Mouse (Mus musculus) embryonic stem cell, embryonic (primary cell): ENCODE data around the gene Itgb5.

Experiments
- CTCF ChIA-PET, 4 experiments: fragments of 300-600 bp in 2 of 4; fragments of 350-600 bp in 2 of 4; sonication (Branson Sonifier 250); formaldehyde crosslinking; loops; one replicate each; lab custom pipeline; 2022; ENCODE audit warnings: inconsistent platforms in 2 of 4; lab: Charles Lee
- POLR2A ChIA-PET, 4 experiments: fragments of 300-600 bp in 2 of 4; fragments of 350-600 bp in 2 of 4; sonication (Branson Sonifier 250); formaldehyde crosslinking; loops; one replicate each; lab custom pipeline; 2022; ENCODE audit warnings: antibody characterized with exemption in 4 of 4, inconsistent platforms in 1 of 4; lab: Charles Lee

The Itgb5 gene

DNA sequence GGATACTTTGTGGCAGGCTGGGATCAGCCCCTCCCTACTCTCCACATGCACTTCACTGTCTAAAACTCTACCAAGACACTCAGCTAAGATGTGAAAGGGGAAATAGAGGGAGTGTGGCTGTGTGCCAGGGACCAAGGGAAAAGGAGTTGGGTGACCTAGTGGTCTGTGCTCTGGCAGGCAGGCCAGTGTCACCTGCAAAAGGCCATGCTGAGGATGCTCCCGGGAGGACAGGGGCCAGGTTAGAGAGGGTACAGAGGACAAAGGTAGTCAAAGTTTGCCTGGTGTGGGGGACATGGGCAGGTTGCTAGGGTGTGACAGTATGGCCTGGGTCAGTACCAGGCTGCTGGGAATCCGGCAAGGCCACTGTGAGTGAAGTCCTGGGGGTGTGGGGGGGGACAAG is 29.3 kb downstream of the Itgb5 start:
- POLR2A ChIA-PET: interaction anchor here in 1 of 4 experiments (0.7 to 1.6 kb wide), 3 partner anchors 12 to 18 kb away, joined by 3 to 5 read pairs (median 3); no protein-coding TSS in a partner anchor
- CTCF ChIA-PET: interaction anchor here in 2 of 4 experiments (1.0 to 1.2 kb wide), 2 partner anchors 38 to 92 kb away, joined by 3 to 5 read pairs; no protein-coding TSS in a partner anchor

DNA sequence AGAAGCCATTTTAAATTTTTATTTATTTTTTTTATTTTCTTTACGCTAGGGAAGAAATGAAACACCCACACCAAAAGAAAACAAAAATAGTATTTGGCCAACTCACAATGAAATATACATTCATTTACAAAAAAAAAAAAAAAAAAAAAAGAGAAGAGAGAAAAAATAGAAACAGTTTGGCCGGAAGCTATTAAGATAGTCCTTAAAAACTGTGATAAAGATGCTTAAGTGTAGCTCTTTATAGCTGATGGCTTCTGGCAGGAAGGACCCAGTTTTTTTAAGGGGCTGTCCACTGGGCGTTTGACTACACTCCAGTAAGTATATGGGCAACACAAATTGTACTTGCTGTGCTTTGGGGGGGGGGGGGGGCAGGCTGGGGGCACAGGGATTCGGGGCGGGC is 29.9 kb downstream of the Itgb5 start:
- CTCF ChIA-PET: interaction anchor here (0.6 to 1.3 kb wide), 6 partner anchors 18 to 92 kb away, joined by 3 to 6 read pairs (median 4); no protein-coding TSS in a partner anchor

DNA sequence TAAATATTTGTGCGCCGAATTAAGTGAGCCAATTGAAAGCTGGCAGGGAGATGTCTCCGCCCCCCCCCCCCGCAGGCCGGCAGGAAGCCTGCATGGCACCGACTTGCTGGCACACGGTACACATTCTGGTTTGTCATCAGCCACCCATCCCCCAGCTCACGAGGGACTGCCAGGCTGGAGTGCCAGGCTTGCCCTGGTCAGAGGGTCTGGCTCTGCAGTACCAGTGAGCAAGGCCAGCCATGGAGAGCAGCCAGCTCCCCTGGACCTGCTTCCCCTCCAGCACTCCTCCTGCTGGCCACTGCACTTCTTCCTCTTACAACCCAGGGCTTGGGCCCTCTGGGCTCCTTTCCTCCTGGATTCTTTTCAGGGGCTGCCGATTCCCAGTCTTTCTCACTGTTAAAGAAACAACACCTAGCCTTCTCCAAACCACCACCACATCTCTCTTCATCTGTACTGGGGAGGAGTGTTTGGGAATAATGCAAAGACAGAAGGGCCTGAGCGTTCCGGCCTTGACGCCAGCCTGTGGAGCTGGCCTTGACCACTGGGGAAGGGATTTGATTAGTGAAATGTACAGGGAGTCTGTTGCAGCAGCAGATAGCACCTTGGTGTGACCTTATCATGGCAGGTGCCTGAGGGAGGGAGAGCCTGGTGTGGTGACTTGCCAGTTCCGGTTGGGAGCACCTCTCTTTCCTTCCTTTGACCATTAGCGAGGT is 30.7 kb downstream of the Itgb5 start:
- ChIA-PET POLR2A (interaction anchor here in 3 of 4 experiments (0.5 to 3.5 kb wide), 10 partner anchors 11 to 1216 kb away, joined by 3 to 13 read pairs (median 4); no protein-coding TSS in a partner anchor), CTCF (interaction anchor here (0.6 to 1.3 kb wide), 8 partner anchors 11 to 91 kb away, joined by 3 to 6 read pairs (median 4); no protein-coding TSS in a partner anchor)

More for the DNA sequence above, 29.9 kb downstream of the Itgb5 start:
- POLR2A ChIA-PET: interaction anchor here in 3 of 4 experiments (0.5 to 3.5 kb wide), 11 partner anchors 12 to 1215 kb away, joined by 3 to 13 read pairs (median 3); no protein-coding TSS in a partner anchor

DNA sequence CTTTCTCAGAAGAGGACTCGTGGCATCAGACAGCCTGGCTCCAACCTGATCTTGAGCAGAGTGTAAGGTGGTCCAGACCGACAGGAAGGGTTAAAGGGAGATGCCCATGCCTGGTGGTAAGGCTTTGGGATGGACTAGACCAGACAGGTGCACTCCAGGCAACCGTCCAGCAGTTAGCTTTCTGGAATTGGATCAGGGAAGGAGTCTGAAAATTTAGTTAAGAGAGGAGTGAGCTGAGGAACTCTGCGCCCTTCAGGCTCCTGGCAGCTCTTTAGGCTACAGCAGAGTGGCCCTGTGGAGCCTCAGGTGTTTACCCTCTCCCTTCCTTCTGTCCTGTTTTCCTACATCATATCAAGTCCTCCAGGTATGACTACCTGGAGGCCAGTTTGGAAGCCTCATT is 32.9 kb downstream of the Itgb5 start:
- CTCF ChIA-PET: interaction anchor here in 1 of 4 experiments (0.5 kb wide), 1 partner anchor 273 kb away, joined by 3 read pairs; no protein-coding TSS in a partner anchor
- POLR2A ChIA-PET: interaction anchor here in 1 of 4 experiments (3.5 kb wide), 1 partner anchor 19 kb away, joined by 13 read pairs; no protein-coding TSS in a partner anchor

DNA sequence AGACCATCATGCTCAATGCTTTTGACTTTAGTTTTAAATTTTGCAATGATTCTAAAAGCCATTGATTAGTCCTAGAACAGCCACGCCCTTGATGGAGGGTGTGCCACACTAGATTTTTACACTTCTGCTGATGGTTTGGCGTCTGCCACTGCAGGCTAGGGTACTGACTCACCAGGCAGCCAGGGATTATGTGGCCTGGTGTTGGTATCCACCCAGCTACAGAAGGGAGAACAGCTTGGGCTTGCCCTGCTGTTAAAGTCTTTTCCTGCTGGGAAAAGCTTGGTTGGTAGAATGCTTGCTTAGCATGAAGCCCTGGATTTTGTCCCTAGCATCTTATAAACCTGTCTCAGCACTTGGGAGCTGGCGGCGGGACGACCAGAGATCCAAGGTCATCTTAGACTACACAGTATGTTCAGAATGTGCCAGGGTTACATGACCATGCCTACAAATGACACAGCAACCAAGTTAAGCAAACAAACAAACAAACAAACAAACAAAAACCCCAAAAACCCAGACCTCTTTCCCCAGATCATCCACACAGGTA is 33.8 kb downstream of the Itgb5 start:
- ChIA-PET CTCF (no interaction called here), POLR2A (interaction anchor here in 1 of 4 experiments (0.6 kb wide), 1 partner anchor 36 kb away, joined by 4 read pairs; no protein-coding TSS in a partner anchor)

DNA sequence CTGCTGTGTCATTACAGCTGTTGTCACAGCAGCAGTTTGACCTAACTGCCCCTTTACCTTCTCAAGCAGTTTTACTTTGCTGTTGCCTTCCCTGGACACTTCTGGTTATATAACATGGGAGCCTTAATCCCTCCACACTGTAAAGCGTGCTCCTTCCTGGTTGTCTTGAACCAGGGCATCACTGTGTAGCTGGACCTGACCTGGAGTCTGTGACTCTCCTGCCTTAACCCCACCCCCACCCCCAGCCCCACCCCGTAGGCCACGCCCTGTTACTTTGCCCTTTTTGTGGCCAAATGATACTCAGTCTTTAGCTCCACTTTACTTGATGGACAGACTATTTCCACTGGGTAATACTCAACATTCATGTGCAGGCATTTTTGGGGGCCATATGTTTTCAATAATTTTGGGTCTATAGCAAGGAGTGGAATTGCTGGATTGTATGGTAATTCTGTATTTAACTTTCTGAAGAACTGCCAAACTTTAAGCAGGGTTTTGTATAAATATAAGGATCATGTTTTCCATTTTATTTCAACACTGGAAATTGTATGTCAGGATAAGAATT is 40.8 kb downstream of the Itgb5 start:
- CTCF ChIA-PET: no interaction called here
- POLR2A ChIA-PET: interaction anchor here in 2 of 4 experiments (1.0 to 1.5 kb wide), 4 partner anchors 10 to 17 kb away, joined by 3 to 4 read pairs (median 4); no protein-coding TSS in a partner anchor

DNA sequence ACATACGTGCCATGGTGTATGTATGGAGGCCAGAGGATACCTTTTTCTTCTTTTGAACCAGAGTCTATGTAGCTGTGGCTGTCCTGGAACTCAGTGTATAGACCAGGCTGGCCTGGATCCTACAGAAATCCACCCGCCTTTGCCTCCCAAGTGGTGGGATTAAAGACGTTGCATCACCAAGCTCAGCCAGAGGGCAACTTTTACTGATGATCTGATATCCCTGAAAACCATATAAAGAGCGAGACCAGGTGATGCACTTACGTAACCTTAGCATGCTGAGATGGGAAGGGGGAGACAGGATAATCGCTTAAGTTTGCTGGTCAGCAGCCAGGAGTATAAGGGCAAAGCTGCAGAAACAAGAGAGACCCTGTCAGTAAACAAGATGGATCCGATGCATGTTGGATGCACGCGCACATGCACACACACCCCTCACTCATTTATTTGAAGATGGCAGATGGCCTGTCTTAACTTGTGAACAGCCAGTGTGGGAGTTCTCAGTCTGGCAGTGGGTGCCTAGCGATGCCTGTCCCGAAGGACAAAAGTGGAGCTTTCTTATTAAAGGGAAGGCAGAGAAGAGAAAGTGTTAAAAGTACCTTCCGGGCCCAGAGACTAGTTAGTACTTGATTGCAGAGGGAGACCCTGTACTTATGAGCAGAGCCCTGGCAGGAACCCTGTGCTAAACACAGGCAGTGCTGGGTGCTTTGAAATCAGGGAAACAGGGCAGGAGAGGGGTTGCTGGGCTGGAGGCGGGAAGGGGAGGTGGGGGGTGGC is 41.7 kb downstream of the Itgb5 start:
- CTCF ChIA-PET: interaction anchor here in 3 of 4 experiments (0.6 to 1.0 kb wide), 4 partner anchors 10 to 171 kb away, joined by 3 to 7 read pairs (median 4); no protein-coding TSS in a partner anchor
- POLR2A ChIA-PET: interaction anchor here in 3 of 4 experiments (0.6 to 2.1 kb wide), 12 partner anchors 11 to 81 kb away, joined by 3 to 7 read pairs (median 4); no protein-coding TSS in a partner anchor

DNA sequence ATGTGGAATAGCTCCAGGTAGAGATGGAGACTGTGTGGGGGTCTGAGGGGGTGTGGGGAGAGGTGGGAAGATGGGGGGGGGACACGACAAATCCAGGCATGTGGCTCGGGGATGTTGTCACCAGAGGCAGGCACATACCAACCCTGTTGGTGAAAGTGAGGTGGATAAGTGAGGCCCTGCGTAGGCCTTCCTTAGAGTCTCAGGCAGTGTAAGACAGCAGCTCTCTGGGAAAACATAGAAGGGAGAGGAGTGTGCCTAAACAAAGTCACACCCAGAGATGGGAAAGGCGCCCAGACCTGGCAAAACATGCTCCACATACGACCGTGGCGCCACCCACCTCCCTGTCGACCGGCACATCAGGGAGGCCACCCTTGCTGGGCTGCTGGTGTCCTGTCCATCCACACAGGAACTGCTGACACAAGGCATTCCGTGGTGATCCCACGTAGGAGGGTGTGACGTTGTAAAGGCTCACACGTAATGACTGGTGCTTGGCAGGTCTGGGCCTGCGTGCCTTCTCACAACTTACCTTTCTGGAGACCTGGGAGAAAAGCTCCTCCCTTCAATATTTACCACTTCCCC is 42.5 kb downstream of the Itgb5 start:
- ChIA-PET POLR2A (interaction anchor here in 2 of 4 experiments (0.7 to 2.1 kb wide), 10 partner anchors 10 to 542 kb away, joined by 3 to 7 read pairs (median 4); no protein-coding TSS in a partner anchor), CTCF (interaction anchor here in 2 of 4 experiments (0.7 to 1.0 kb wide), 2 partner anchors 51 to 172 kb away, joined by 3 to 4 read pairs; no protein-coding TSS in a partner anchor)

DNA sequence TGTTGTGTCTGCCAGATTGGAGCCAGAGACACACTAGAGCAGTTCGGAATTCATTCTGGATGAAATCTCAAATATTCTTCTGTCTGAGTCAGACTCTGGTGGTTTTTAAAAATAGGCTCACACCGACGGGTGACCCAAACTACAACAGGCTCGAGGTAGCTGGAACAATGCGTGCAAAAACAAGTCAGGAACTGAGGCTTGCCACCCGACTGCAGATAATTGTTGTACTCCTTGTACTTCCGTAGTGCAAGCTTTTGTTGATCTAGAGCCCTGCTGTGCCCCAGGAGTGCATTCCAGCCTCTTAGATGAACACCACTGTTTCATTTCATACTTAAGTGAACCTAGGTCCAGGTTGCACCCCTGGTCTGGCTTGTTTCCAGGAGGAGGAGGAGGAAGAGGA is 43.8 kb downstream of the Itgb5 start:
- ChIA-PET POLR2A (interaction anchor here in 2 of 4 experiments (0.8 to 1.4 kb wide), 3 partner anchors 13 to 233 kb away, joined by 3 to 6 read pairs (median 4); no protein-coding TSS in a partner anchor), CTCF (interaction anchor here in 1 of 4 experiments (1.4 kb wide), 1 partner anchor 53 kb away, joined by 3 read pairs; no protein-coding TSS in a partner anchor)

DNA sequence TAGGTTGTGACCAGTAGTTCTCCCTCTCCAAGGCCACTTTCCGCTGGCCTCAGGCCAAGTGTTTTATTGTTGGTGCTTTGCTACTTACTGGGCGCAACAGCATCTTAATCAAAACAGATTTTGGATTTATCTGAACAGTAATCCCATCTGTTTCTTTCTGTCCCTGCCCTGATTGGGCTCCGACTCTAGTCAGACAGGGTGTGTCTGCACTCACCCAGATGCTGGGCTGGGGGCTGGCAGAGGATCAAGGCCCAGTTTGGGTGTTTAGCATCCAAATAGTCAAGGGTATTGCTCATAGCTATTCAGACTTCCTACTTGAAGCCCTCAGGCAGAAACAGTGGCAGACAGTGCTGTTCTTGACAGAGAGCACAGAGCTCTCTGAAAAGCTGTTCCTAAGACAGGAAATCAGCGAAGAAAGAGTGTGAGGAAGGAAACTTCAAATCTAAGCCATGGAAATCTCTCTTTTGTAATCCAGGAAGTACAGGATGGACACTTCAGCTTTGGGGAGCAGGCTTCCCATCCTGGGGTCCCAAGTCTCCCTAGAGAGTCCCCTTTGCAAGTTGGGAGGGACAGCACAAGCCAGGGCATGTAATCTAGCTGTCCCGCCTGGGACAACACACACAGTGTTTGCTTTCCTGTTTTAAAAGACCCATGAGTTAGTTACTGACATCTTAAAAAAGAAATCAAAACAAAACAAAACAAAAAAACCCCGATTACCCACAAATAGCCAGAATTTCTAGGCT is 48.7 kb downstream of the Itgb5 start:
- POLR2A ChIA-PET: interaction anchor here in 3 of 4 experiments (0.6 to 2.0 kb wide), 14 partner anchors 9 to 101 kb away, joined by 3 to 6 read pairs (median 3); partner anchors contain the start of gene Itgb5 (in 1 of the 3)
- CTCF ChIA-PET: interaction anchor here in 3 of 4 experiments (0.7 to 1.1 kb wide), 3 partner anchors 19 to 456 kb away, joined by 3 to 4 read pairs (median 3); no protein-coding TSS in a partner anchor

DNA sequence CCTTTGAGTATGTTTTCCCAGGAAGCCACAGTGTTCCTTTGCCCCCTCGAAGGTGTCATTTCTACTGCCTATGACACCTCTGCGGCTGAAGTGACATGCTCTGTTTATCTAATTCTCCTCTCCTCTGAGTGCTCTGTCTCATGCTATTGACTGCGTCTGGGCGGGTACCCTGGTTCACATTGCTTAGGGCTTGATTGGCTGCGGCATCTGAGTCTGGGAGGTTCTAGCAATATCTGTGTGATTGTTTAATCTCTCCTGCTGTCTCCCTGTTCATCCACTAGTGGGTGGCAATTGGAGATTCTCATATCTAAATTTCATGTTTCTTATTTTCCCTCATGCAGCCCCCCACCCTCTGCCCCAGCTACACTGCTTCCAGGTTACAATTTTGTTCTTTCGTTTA is 49.6 kb downstream of the Itgb5 start:
- POLR2A ChIA-PET: interaction anchor here in 3 of 4 experiments (0.5 to 1.3 kb wide), 4 partner anchors 46 to 98 kb away, joined by 3 to 4 read pairs (median 3); no protein-coding TSS in a partner anchor
- CTCF ChIA-PET: interaction anchor here in 1 of 4 experiments (0.6 kb wide), 1 partner anchor 19 kb away, joined by 5 read pairs; no protein-coding TSS in a partner anchor

DNA sequence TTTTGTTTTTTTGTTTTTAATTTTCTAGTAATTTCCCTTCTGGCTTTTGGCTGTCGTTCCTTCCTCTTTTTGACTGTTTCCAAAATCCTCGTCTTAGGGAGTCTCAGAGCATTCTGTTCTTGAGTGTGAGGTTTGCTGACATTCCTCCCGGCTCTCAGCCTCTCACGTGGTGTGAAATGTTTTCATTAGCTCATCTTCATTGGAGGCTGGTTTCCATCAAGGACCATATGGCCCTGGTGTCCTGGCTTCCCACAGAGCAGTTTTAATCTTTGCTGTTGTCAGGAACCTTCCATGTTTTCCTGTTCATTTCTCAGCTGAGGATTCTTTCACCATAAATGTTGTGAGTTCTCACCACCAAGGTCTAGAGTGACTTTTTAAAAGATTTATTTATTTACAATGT is 50.1 kb downstream of the Itgb5 start:
- POLR2A ChIA-PET: interaction anchor here in 1 of 4 experiments (0.5 kb wide), 1 partner anchor 59 kb away, joined by 3 read pairs; no protein-coding TSS in a partner anchor
- CTCF ChIA-PET: interaction anchor here in 1 of 4 experiments (0.6 kb wide), 1 partner anchor 415 kb away, joined by 3 read pairs; no protein-coding TSS in a partner anchor

DNA sequence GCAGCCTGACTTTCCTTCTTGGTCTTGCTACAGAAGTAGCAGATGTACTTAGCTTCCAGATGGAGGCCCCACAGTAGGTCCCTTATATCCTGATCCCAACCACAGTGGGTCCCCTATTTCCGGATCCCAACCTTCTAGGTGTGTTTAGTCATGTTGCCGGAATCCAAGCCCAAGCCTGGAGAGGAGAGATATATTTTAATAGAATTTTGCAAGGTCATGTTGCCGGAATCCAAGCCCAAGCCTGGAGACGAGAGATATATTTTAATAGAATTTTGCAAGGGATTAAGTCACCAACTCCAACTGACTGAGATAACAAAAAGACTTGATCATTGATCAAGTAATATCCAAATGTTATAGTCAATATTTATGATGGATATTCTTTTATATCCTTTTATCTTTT is 51.3 kb downstream of the Itgb5 start:
- POLR2A ChIA-PET: interaction anchor here in 1 of 4 experiments (2.1 kb wide), 1 partner anchor 9 kb away, joined by 7 read pairs; no protein-coding TSS in a partner anchor
- CTCF ChIA-PET: no interaction called here

DNA sequence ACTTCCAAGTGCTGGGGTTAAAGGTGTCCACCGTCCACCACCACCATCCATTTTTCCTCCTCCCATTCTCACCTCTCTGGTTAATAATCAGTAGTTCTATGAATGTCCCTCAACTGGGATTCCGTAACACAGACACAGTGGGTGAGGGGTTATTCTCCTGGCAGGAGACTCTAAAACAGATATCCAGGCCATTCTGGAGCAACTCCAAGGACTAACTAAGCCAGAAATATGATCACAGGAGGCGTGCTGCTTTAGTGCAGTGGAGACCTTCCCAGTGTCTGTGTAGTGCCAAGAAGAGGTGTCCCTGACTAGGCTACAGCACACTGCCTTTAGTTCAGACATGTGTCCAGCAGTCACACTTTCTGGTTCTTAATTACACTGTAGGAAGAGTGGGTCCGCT is 53.1 kb downstream of the Itgb5 start:
- POLR2A ChIA-PET: interaction anchor here in 3 of 4 experiments (0.6 to 2.1 kb wide), 7 partner anchors 10 to 1702 kb away, joined by 3 to 7 read pairs (median 4); no protein-coding TSS in a partner anchor
- CTCF ChIA-PET: interaction anchor here in 2 of 4 experiments (0.6 to 0.8 kb wide), 3 partner anchors 322 to 564 kb away, joined by 3 read pairs; no protein-coding TSS in a partner anchor

DNA sequence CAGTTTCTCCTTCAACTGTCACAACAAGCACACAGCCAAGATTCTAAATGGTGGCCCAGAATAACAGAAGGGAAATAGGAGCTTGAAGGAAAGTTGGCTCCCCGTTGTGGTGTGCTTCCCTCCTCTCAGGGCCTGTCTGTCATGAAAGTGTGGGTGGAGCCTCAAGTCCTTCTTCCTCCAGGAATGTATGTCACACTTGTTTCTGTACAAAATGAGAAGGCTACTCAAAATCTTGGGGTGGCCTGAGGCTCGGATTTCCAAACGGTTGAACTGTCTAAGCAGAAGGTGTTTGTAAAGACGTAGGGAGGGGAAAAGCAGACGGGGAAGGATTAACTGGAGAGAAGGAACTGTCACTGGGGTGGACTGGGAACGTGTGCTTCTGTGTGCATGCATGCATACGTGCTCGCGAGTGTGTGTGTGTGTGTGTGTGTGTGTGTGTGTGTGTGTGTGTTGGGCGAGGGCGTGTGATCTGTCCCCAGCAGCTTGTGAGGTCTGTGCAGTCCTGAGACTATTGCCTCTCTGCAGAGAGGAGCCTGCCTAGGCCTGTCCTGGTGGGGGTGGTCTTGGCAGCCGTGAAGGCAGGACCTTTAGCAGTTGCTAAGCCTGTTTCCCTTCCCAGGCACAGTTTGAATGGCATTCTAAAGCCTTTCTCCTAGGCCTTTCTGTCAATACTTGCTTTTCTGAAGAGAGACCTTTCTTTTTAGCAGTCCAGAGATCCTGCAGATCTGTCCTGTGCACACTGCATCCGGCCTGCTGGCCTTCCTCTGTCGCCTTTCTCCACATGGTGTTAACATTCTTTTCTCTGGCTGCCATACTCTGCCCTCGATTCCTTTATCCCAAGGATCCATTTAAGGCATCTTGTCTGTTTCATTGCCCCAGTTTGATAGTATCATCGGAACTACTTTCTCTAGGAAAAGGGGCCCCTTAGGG is 53.8 kb downstream of the Itgb5 start:
- CTCF ChIA-PET: interaction anchor here in 1 of 4 experiments (0.7 kb wide), 1 partner anchor 564 kb away, joined by 3 read pairs; no protein-coding TSS in a partner anchor
- POLR2A ChIA-PET: interaction anchor here in 3 of 4 experiments (0.6 to 2.1 kb wide), 9 partner anchors 9 to 1799 kb away, joined by 3 to 7 read pairs (median 4); no protein-coding TSS in a partner anchor
